Mouse (Mus musculus) ES-E14 (cell line): ENCODE data around the gene Flnb.

Source experiments
- HCFC1 ChIP-seq: IDR thresholded peaks from 2 replicates; pipeline ENCODE4 v1.6.1; 2012; ENCODE audit warnings: low read length, inconsistent platforms, borderline replicate concordance; ENCODE audit not compliant: insufficient read depth
- MAFK ChIP-seq: IDR thresholded peaks from 2 replicates; pipeline ENCODE4 v1.6.1; 2014; ENCODE audit warnings: mild to moderate bottlenecking, low read depth, low read length, inconsistent platforms; ENCODE audit not compliant: insufficient read depth

- TF ChIP-seq HCFC1 (no peak), MAFK (no peak)
Observed at GRCm38 (mm10) chr14:7884158-7884557, 66.4 kb downstream of the Flnb start.
